Mouse (Mus musculus): ENCODE results near the gene Nsun4. TPM values are rescaled to one million over a fixed set of nuclear protein-coding genes. Genes with fewer than 3 reads are reported as not detected.

The Nsun4 gene
- polyA plus RNA-seq, 1 experiment from 2014 or later: 7.2 TPM

GRCm38 (mm10) chr4:116010186-116010585 lies 43.5 kb downstream of the Nsun4 start:
- no peaks in the 10 kb centered on the region for H3K27me3 ChIP-seq
- DNase-seq (ENCODE audit: low read depth, low spot score) (no peak), ATAC-seq (no peak)
- TF ChIP-seq CTCF (IDR thresholded peaks at IDR 0.05): no peak
- ChIA-PET POLR2A (no interaction called here), CTCF (no interaction called here)
- in situ Hi-C loops (cut with MboI; ENCODE audit: low pct_unique_long_range_greater_than_20kb): no loop called here

- in situ Hi-C loops (cut with MboI; ENCODE audit: low pct_unique_long_range_greater_than_20kb): no loop called here
- ChIA-PET POLR2A (no interaction called here), CTCF (no interaction called here)
- DNase-seq (ENCODE audit: low read depth, low spot score) (no peak), ATAC-seq (no peak)
- no peaks in the 10 kb centered on the region for H3K27me3 ChIP-seq
- no peak for TF ChIP-seq CTCF (IDR thresholded peaks at IDR 0.05)
These were observed 52.5 kb downstream of the Nsun4 start for GRCm38 (mm10) chr4:116001206-116001605.

- DNase-seq (ENCODE audit: low read depth, low spot score) (no peak), ATAC-seq (no peak)
- ChIA-PET CTCF (no interaction called here), POLR2A (no interaction called here)
- TF ChIP-seq CTCF (IDR thresholded peaks at IDR 0.05): no peak
- no peaks in the 10 kb centered on the region for H3K27me3 ChIP-seq
- in situ Hi-C loops (cut with MboI; ENCODE audit: low pct_unique_long_range_greater_than_20kb): no loop called here
These were observed 53.0 kb downstream of the Nsun4 start for GRCm38 (mm10) chr4:116000671-116001070.

GRCm38 (mm10) chr4:115996729-115997128 lies 56.9 kb downstream of the Nsun4 start:
- no peaks in the 10 kb centered on the region for H3K27me3 ChIP-seq
- ChIA-PET POLR2A (no interaction called here), CTCF (interaction anchor here (0.6 to 1.2 kb wide), 2 partner anchors 13 to 587 kb away, joined by 3 read pairs; no protein-coding TSS in a partner anchor)
- DNase-seq (ENCODE audit: low read depth, low spot score) (no peak), ATAC-seq (no peak)
- no peak for TF ChIP-seq CTCF (IDR thresholded peaks at IDR 0.05)
- in situ Hi-C loops (cut with MboI; ENCODE audit: low pct_unique_long_range_greater_than_20kb): no loop called here

- ATAC-seq (no peak), DNase-seq (ENCODE audit: low read depth, low spot score) (no peak)
- ChIA-PET POLR2A (no interaction called here), CTCF (no interaction called here)
- in situ Hi-C loops (cut with MboI; ENCODE audit: low pct_unique_long_range_greater_than_20kb): no loop called here
- no peaks in the 10 kb centered on the region for H3K27me3 ChIP-seq
- no peak for TF ChIP-seq CTCF (IDR thresholded peaks at IDR 0.05)
These were observed 58.3 kb downstream of the Nsun4 start for GRCm38 (mm10) chr4:115995376-115995730.

GRCm38 (mm10) chr4:115994662-115995375 lies 58.9 kb downstream of the Nsun4 start:
- POLR2A ChIA-PET: no interaction called here
- CTCF ChIA-PET: no interaction called here
- DNase-seq (ENCODE audit: low read depth, low spot score) (no peak), ATAC-seq (no peak)
- in situ Hi-C loops (cut with MboI; ENCODE audit: low pct_unique_long_range_greater_than_20kb): no loop called here
- H3K27me3 ChIP-seq: no peaks in the 10 kb centered on the region
- no peak for TF ChIP-seq CTCF (IDR thresholded peaks at IDR 0.05)

GRCm38 (mm10) chr4:115989382-115989781 lies 64.3 kb downstream of the Nsun4 start:
- ChIA-PET CTCF (interaction anchor here (1.9 kb wide), 1 partner anchor 9 kb away, joined by 5 read pairs; no protein-coding TSS in a partner anchor), POLR2A (no interaction called here)
- DNase-seq (ENCODE audit: low read depth, low spot score) (no peak), ATAC-seq (no peak)
- no peak for TF ChIP-seq CTCF (IDR thresholded peaks at IDR 0.05)
- in situ Hi-C loops (cut with MboI; ENCODE audit: low pct_unique_long_range_greater_than_20kb): no loop called here
- no peaks in the 10 kb centered on the region for H3K27me3 ChIP-seq

- no peak for TF ChIP-seq CTCF (IDR thresholded peaks at IDR 0.05)
- in situ Hi-C loops (cut with MboI; ENCODE audit: low pct_unique_long_range_greater_than_20kb): no loop called here
- ATAC-seq (no peak), DNase-seq (ENCODE audit: low read depth, low spot score) (no peak)
- POLR2A ChIA-PET: no interaction called here
- no peaks in the 10 kb centered on the region for H3K27me3 ChIP-seq
- CTCF ChIA-PET: interaction anchor here (1.0 kb wide), 1 partner anchor 86 kb away, joined by 4 read pairs; no protein-coding TSS in a partner anchor
These were observed 65.7 kb downstream of the Nsun4 start for GRCm38 (mm10) chr4:115987858-115988530.

- no peaks in the 10 kb centered on the region for H3K27me3 ChIP-seq
- TF ChIP-seq CTCF (IDR thresholded peaks at IDR 0.05): no peak
- DNase-seq (ENCODE audit: low read depth, low spot score) (no peak), ATAC-seq (no peak)
- in situ Hi-C loops (cut with MboI; ENCODE audit: low pct_unique_long_range_greater_than_20kb): no loop called here
- ChIA-PET POLR2A (no interaction called here), CTCF (interaction anchor here (1.0 kb wide), 1 partner anchor 85 kb away, joined by 4 read pairs; no protein-coding TSS in a partner anchor)
These were observed 66.2 kb downstream of the Nsun4 start for GRCm38 (mm10) chr4:115987436-115987835.

- peak; percentile 30 for TF ChIP-seq CTCF (IDR thresholded peaks at IDR 0.05)
- DNase-seq (ENCODE audit: low read depth, low spot score) (no peak), ATAC-seq (no peak)
- POLR2A ChIA-PET: no interaction called here
- CTCF ChIA-PET: interaction anchor here (1.3 to 1.7 kb wide), 3 partner anchors 13 to 81 kb away, joined by 3 to 8 read pairs (median 7); no protein-coding TSS in a partner anchor
- peaks cover 11% of the 10 kb centered on the region for H3K27me3 ChIP-seq
- in situ Hi-C loops (cut with MboI; ENCODE audit: low pct_unique_long_range_greater_than_20kb): loop anchor here (5.0 kb wide), 2 partner anchors 83 to 253 kb away; no protein-coding TSS in a partner anchor
These were observed 68.7 kb downstream of the Nsun4 start for GRCm38 (mm10) chr4:115984967-115985366.

GRCm38 (mm10) chr4:115984111-115984510 lies 69.6 kb downstream of the Nsun4 start:
- CTCF ChIA-PET: interaction anchor here (1.3 to 1.7 kb wide), 3 partner anchors 13 to 80 kb away, joined by 3 to 8 read pairs (median 7); no protein-coding TSS in a partner anchor
- DNase-seq (ENCODE audit: low read depth, low spot score) (no peak), ATAC-seq (no peak)
- peaks cover 15% of the 10 kb centered on the region for H3K27me3 ChIP-seq
- TF ChIP-seq CTCF (IDR thresholded peaks at IDR 0.05): peak; percentile 46
- in situ Hi-C loops (cut with MboI; ENCODE audit: low pct_unique_long_range_greater_than_20kb): loop anchor here (5.0 kb wide), 2 partner anchors 82 to 252 kb away; no protein-coding TSS in a partner anchor
- POLR2A ChIA-PET: no interaction called here

Other genes with a start within 250 kb of the Nsun4 start
- 4.9 TPM for gene Mob3c, start 225.8 kb downstream of the Nsun4 start, polyA plus RNA-seq (2021)
- 26.3 TPM for gene Mknk1, start 214.7 kb downstream of the Nsun4 start, polyA plus RNA-seq (2021)
- not detected for gene Kncn, start 169.5 kb downstream of the Nsun4 start, polyA plus RNA-seq (2021)
- not detected for gene 6430628N08Rik, start 163.2 kb downstream of the Nsun4 start, polyA plus RNA-seq (2021)
- not detected for gene Dmbx1, start 114.0 kb downstream of the Nsun4 start, polyA plus RNA-seq (2021)
- 3.4 TPM for gene Faah, start 36.0 kb downstream of the Nsun4 start, polyA plus RNA-seq (2021)
- 441 TPM for gene Uqcrh, start 21.2 kb upstream of the Nsun4 start, polyA plus RNA-seq (2021)
- 58.3 TPM for gene Lrrc41, start 21.4 kb upstream of the Nsun4 start, polyA plus RNA-seq (2021)
- 5.6 TPM for gene Rad54l, start 69.8 kb upstream of the Nsun4 start, polyA plus RNA-seq (2021)
- gene Pomgnt1, start 70.0 kb upstream of the Nsun4 start, polyA plus RNA-seq (2021): 57.6 TPM
- 8.3 TPM for gene Lurap1, start 97.5 kb upstream of the Nsun4 start, polyA plus RNA-seq (2021)
- 0.06 TPM for gene Tspan1, start 113.7 kb upstream of the Nsun4 start, polyA plus RNA-seq (2021)
- gene 1700042G07Rik, start 119.5 kb upstream of the Nsun4 start, polyA plus RNA-seq (2021): not detected
- not detected for gene Gm49337, start 119.5 kb upstream of the Nsun4 start, polyA plus RNA-seq (2021)
- 15.6 TPM for gene Pik3r3, start 167.7 kb upstream of the Nsun4 start, polyA plus RNA-seq (2021)

All from Patski (cell line).